9 mouse cellular contexts compared by ENCODE assay signal in the genomic region with DNA sequence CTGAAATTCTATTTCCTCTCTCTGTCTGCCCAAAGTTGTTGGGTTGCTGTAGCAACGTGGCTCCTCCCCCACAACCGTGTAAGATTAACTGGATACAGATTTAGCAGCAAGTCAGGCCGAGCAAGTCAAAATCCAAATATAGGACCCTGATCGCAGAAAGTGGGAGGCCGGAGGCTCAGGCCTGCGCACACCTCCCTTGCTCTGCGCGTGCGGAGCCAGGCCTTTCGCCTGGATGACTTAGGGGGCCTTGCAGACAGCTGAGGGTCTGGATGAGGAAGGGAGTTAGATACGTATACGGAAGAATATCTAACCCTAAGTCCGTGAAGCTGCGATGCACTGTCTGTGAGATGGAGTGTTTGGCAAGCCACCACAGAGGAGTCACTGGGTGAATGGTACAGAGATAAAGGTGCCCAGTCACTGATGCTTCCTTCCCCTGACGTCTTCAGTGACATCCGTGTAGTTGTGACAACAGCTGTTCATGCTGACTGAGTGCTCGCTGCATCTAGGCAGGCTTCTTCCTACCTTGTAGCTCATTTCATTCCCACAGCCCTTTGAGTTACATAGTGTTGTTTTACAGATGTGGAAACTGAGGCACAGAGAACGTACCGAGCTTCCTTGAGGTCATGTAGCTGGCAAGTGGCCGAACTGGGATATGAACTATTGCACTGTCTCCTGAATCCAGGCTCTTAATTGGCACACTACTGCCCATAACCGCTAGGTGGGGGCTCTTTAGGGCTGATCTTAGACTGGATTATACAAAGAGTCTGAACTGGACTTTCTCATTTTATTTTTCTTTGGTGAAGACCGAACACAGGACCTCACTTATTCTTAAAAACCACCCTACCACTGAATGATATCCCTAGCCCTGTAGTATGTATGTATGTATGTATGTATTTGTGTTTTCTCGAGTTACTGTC. TPM values are rescaled to one million over a fixed set of nuclear protein-coding genes. Genes with fewer than 3 reads are reported as not detected.
DNase-seq lines count a peak whose midpoint lies in the region; ATAC-seq and TF ChIP-seq lines count a peak whose summit lies in the region.
"Had no signal": no experiment of that assay in that cellular context is flagged by ENCODE, and none has a peak within 500 bp of the region (broad histone marks: within the 10 kb centered on the region; RNA-seq: fewer than 3 reads in every experiment).

No protein-coding gene starts in this region.

- no peak for ATAC-seq in hindbrain, embryonic 11.5 days (ENCODE audit: low FRiP score)
- peak; percentile 67; the same call in 1 of the 2 replicates for ATAC-seq in stomach, postnatal 0 days (ENCODE audit: low FRiP score, low TSS enrichment)

- WGBS in hindbrain, embryonic 11.5 days: 75% methylated on average over 23 of the region's 23 CpGs
- 44% methylated on average over 23 of the region's 23 CpGs for WGBS in stomach, postnatal 0 days

- no peaks in the 10 kb centered on the region for H3K4me1 ChIP-seq in hindbrain, embryonic 11.5 days (replicated peaks; ENCODE audit: control insufficient read depth, insufficient read depth, low read length)
- H3K4me1 ChIP-seq in stomach, postnatal 0 days (replicated peaks; ENCODE audit: control insufficient read depth, insufficient read depth): 0 out of 2 replicates have a peak, but pooled peaks cover 3% of the 10 kb centered on the region

- H3K27me3 ChIP-seq in hindbrain, embryonic 11.5 days (ENCODE audit: control insufficient read depth, insufficient read depth, low read length): no peaks in the 10 kb centered on the region
- no peaks in the 10 kb centered on the region for H3K27me3 ChIP-seq in stomach, postnatal 0 days (ENCODE audit: control insufficient read depth, insufficient read depth, low read length)

- 0 out of 2 replicates have a peak overlapping the region, but pooled peaks have one; percentile 20 for H3K9ac ChIP-seq in hindbrain, embryonic 11.5 days (ENCODE audit: low read depth, low read length)
- 0 out of 2 replicates have a peak overlapping the region, but pooled peaks have one; percentile 14 for H3K9ac ChIP-seq in stomach, postnatal 0 days (ENCODE audit: low read length)

- TF ChIP-seq EP300 in stomach, postnatal 0 days (optimal IDR thresholded peaks at IDR 0.05): no peak

- H3K4me2 ChIP-seq in hindbrain, embryonic 11.5 days (replicated peaks; ENCODE audit: low read depth, low read length): no peak overlapping the region
- H3K4me2 ChIP-seq in stomach, postnatal 0 days (replicated peaks; ENCODE audit: low read depth): peak overlapping the region; percentile 34

- no peak overlapping the region for H3K27ac ChIP-seq in hindbrain, embryonic 11.5 days (ENCODE audit: low read depth, low read length)
- H3K27ac ChIP-seq in stomach, postnatal 0 days (replicated peaks): peak overlapping the region; percentile 30; the same call in 1 of the 2 replicates

- peak; percentile 39 for TF ChIP-seq CTCF in stomach, postnatal 0 days (IDR thresholded peaks at IDR 0.05; ENCODE audit: low read depth)

- H3K36me3 ChIP-seq in hindbrain, embryonic 11.5 days (ENCODE audit: control insufficient read depth, insufficient read depth, low read length): no peaks in the 10 kb centered on the region
- H3K36me3 ChIP-seq in stomach, postnatal 0 days (ENCODE audit: control insufficient read depth, insufficient read depth, low read length): no peaks in the 10 kb centered on the region

- DNase-seq in urinary bladder, postnatal 4 days (ENCODE audit: low spot score in 2 of 2): peak; percentile 39 to 63
- no peak for DNase-seq in urinary bladder, adult 2 months (ENCODE audit: low spot score)
- peak; percentile 61 to 81 for DNase-seq in frontal cortex, postnatal 36 days (ENCODE audit: low spot score in 2 of 2)
- DNase-seq in hindbrain, embryonic 11.5 days (ENCODE audit: low spot score): peak; percentile 58
- peak; percentile 25 to 27 for DNase-seq in layer of hippocampus, postnatal 25 days (ENCODE audit: extremely low spot score in 1 of 2, low spot score in 1 of 2)
- peak; percentile 89 for DNase-seq in mesoderm, embryonic 11.5 days (ENCODE audit: low read depth, low spot score)
- peak; percentile 43 for DNase-seq in stomach, postnatal 0 days (ENCODE audit: low spot score)
- DNase-seq in ovary, postnatal 14 days (ENCODE audit: low spot score): no peak

- no peaks in the 10 kb centered on the region for H3K9me3 ChIP-seq in hindbrain, embryonic 11.5 days (ENCODE audit: control insufficient read depth, low read length)
- no peaks in the 10 kb centered on the region for H3K9me3 ChIP-seq in stomach, postnatal 0 days (ENCODE audit: control insufficient read depth, low read length)

- H3K4me3 ChIP-seq in hindbrain, embryonic 11.5 days (ENCODE audit: low read depth, low read length): no peak overlapping the region
- H3K4me3 ChIP-seq in stomach, postnatal 0 days (ENCODE audit: low read depth, low read length): no peak overlapping the region

RNA-seq across cellular contexts. Expression of a gene that starts 59.5 kb away (rescaled TPM):
- 28.6 and 33.4 TPM in 2 replicates for polyA plus RNA-seq in urinary bladder, adult 2 months (2012; rRNA removed)
- polyA plus RNA-seq in hindbrain, embryonic 11.5 days (2014; fragmentation: Nextera tagmentation; extraction: Ambion mirVana): 3.1 and 4.7 TPM in 2 replicates
- total RNA-seq in layer of hippocampus, postnatal 25 days (2021): 10 to 100 TPM; 10.3 to 13.7 TPM
- 3.4 and 4.1 TPM in 2 replicates for polyA plus RNA-seq in stomach, postnatal 0 days (2015; fragmentation: Nextera tagmentation; extraction: Ambion mirVana)
- total RNA-seq: neutrophil, adult 5-6 weeks had no signal

Comparison
In these comparisons a context has a peak if more than half of its experiments do, and no peak if none do; other contexts are left out.
1. DNase-seq: peak in urinary bladder, postnatal 4 days (2 of 2), frontal cortex, postnatal 36 days (2 of 2), hindbrain, embryonic 11.5 days (single experiment), layer of hippocampus, postnatal 25 days (2 of 2), mesoderm, embryonic 11.5 days (single experiment) and stomach, postnatal 0 days (single experiment); none in urinary bladder, adult 2 months (single experiment) and ovary, postnatal 14 days (single experiment).